Mouse (Mus musculus) forebrain, embryonic 10.5 days (tissue): ENCODE measurements around the gene Imp3. TPM values are rescaled to one million over a fixed set of nuclear protein-coding genes. Genes with fewer than 3 reads are reported as not detected.

Experiments
- DNase-seq: peaks from one replicate; pipeline ENCODE4 v3.0.0-alpha.2; 2017; ENCODE audit warnings: low spot score; ENCODE audit errors: extremely low spot score
- H3K27ac ChIP-seq: fragments of 300-500 bp; sonication (generic); 2 replicates; pipeline ENCODE4 v1.5.1; 2016; ENCODE audit warnings: mild to moderate bottlenecking
- H3K27me3 ChIP-seq: fragments of 300-500 bp; sonication (generic); 2 replicates; pipeline ENCODE4 v1.6.1; 2016; ENCODE audit warnings: mild to moderate bottlenecking; ENCODE audit not compliant: poor library complexity, severe bottlenecking
- H3K36me3 ChIP-seq: fragments of 300-500 bp; sonication (generic); replicated peaks from 2 replicates; pipeline ENCODE4 v1.6.1; 2016; ENCODE audit warnings: mild to moderate bottlenecking, moderate library complexity
- H3K4me1 ChIP-seq: fragments of 300-500 bp; sonication (generic); 2 replicates; pipeline ENCODE4 v1.6.1; 2016
- H3K4me3 ChIP-seq: fragments of 300-500 bp; sonication (generic); 2 replicates; pipeline ENCODE4 v1.5.1; 2016; ENCODE audit warnings: mild to moderate bottlenecking, moderate library complexity
- H3K9me3 ChIP-seq: fragments of 300-500 bp; sonication (generic); 2 replicates; pipeline ENCODE4 v1.6.1; 2016; ENCODE audit warnings: mild to moderate bottlenecking, moderate library complexity
- WGBS: fragments of 180-500 bp; shearing (Covaris S2); methylation state at CpG from one replicate; pipeline ENCODE4 v1.1.7; 2016; 5-methylcytosine and 5-hydroxymethylcytosine counted together
- polyA plus RNA-seq: library from polyadenylated mRNA; unstranded; fragments of >200 nt; fragmentation: Nextera tagmentation; extraction: Ambion mirVana; gene quantifications from 2 replicates; pipeline ENCODE4 v1.2.1, GENCODE M21; 2016

The Imp3 gene
- polyA plus RNA-seq, 1 experiment from 2014 or later, result 72.1 TPM

DNA sequence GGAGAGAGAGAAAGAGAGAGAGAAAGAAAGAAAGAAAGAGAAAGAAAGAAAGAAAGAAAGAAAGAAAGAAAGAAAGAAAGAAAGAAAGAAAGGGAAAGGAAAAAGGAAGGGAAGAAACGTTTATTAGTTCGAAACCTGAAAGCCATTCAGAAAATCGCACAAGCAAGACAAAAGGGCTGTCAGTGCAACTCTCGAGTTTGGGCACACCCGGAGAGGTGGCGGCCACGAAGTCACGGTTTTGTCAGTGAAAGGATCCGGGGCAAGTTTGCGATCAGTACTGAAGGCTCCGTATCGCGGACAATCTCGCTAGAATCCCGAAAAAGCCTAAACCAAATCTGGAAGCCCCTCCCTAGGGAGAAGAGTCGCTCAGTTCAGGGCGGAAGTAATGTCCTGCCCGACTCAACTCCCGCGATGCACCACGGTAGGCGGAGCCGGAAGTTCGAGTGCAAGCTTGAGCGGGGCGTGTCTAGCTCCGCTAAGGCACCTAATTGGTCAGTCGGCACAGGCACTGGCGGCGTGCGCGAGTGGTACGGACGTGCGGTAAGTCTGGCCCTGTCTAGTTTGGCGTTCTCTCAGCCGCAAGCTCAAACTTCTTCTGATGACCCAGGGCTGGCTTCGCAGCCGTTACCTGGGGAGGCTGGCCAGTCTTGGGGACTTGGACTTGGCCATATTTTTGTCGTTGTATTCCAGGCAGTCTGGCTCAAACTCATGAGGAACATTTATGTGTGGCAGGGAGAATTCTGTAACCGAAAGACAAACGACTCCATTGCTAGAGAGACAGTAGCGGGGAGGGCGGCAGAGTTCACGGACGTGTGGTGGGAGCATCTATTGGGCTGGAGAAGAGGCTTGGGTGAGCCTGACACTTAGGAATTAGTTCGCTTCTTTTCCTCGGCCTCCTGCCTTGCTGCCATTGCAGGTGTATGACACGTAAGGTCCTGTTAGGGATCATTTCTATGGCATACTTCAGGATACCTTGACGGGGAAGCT is 13.4 kb downstream of the Imp3 start, which contains the start of gene Snupn:
TSS of gene Snupn (plus strand) at position 465 of the 987 bp plus-strand sequence.
- no peaks in the 10 kb centered on the region for H3K27me3 ChIP-seq
- DNase-seq, result peak; percentile 96
- H3K4me3 ChIP-seq, result peak within 1 kb of the TSS; percentile 71
- WGBS, result under 1% methylated on average over 50 of the region's 50 CpGs
- peaks cover 16% of the 10 kb centered on the region for H3K4me1 ChIP-seq
- no peaks in the 10 kb centered on the region for H3K9me3 ChIP-seq
- peaks cover 3% of the 10 kb centered on the region; the same call in 1 of the 2 replicates for H3K36me3 ChIP-seq
- peak within 1 kb of the TSS; percentile 92 for H3K27ac ChIP-seq

DNA sequence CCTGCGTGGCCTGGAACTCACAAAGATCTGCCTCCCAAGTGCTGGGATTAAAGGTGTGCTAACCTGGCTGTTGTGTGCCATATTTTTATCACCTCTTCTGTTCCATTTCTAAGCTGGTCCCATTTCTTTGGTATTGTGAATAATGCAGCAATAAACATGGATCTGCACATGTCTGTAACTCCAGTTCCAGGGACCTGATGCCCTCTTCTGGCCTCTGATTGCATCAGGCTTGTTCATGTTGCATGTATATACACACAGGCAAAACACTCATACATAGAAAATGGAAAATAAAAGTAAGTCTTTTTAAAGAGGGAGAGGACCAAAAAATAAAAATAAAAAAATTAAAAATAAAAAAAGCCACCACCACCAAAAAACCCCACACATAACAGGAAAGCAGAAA is 16.3 kb downstream of the Imp3 start:
- WGBS, result 92% methylated on average over 1 of the region's 1 CpGs

GRCm38 (mm10) chr9:56956966-56957675 is 19.8 kb downstream of the Imp3 start:
- H3K9me3 ChIP-seq, result peaks cover 5% of the 10 kb centered on the region
- H3K4me3 ChIP-seq, result no peak overlapping the region
- 90% methylated on average over 7 of the region's 7 CpGs for WGBS
- H3K27me3 ChIP-seq, result no peaks in the 10 kb centered on the region
- no peak for DNase-seq
- no peak overlapping the region for H3K27ac ChIP-seq
- H3K36me3 ChIP-seq, result peaks cover 40% of the 10 kb centered on the region
- no peaks in the 10 kb centered on the region for H3K4me1 ChIP-seq

More for the DNA sequence above, 16.3 kb downstream of the Imp3 start:
- H3K4me1 ChIP-seq, result peaks cover 16% of the 10 kb centered on the region
- peaks cover 19% of the 10 kb centered on the region for H3K36me3 ChIP-seq
- no peaks in the 10 kb centered on the region for H3K9me3 ChIP-seq
- no peak overlapping the region for H3K27ac ChIP-seq
- DNase-seq, result no peak
- no peak overlapping the region for H3K4me3 ChIP-seq
- no peaks in the 10 kb centered on the region for H3K27me3 ChIP-seq

DNA sequence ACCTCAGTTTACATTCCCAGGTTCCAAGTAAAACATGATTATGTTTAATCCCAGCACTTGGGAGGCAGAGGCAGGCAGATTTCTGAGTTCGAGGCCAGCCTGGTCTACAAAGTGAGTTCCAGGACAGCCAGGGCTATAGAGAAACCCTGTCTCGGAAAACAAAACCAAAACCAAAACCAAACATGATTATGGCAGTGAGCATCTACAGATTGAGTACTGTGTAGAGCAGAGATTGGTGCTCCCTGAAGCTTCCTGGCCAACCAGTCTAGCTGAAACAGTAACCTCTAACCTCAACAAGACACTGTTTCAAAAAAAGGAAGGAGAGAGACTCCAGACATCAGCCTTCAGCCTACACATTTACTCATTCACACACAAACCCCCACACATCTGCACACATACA is 21.4 kb downstream of the Imp3 start:
- no peaks in the 10 kb centered on the region for H3K27me3 ChIP-seq
- 97% methylated on average over 2 of the region's 2 CpGs for WGBS

GRCm38 (mm10) chr9:56961591-56961990 is 24.3 kb downstream of the Imp3 start:
- H3K27me3 ChIP-seq, result no peaks in the 10 kb centered on the region
- no peaks in the 10 kb centered on the region for H3K4me1 ChIP-seq
- 94% methylated on average over 3 of the region's 3 CpGs for WGBS
- H3K9me3 ChIP-seq, result peaks cover 5% of the 10 kb centered on the region
- H3K36me3 ChIP-seq, result peaks cover 65% of the 10 kb centered on the region
- no peak for DNase-seq
- H3K27ac ChIP-seq, result no peak overlapping the region
- no peak overlapping the region for H3K4me3 ChIP-seq

More for the DNA sequence above, 21.4 kb downstream of the Imp3 start:
- Histone ChIP-seq H3K27ac (no peak overlapping the region), H3K4me1 (no peaks in the 10 kb centered on the region), H3K9me3 (peaks cover 5% of the 10 kb centered on the region), H3K4me3 (no peak overlapping the region), H3K36me3 (peaks cover 56% of the 10 kb centered on the region)
- no peak for DNase-seq

DNA sequence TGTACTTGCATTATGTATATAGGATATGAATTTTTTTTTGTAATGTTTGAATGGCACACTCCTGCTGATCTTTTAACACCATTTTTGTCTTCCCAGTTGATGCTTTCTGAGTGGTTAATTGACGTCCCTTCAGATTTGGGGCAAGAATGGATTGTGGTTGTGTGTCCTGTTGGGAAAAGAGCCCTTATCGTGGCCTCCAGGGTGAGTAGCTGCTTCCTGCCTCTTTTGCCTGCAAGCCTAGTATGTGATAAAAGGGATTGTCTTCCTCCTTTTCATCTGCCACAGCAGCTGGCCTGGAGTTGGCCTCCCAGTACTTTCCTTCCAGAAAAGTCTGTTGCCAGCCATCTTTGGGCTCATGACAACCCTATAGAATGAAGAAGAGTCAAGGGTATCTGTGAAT is 32.9 kb downstream of the Imp3 start:
- Histone ChIP-seq H3K36me3 (peaks cover 42% of the 10 kb centered on the region), H3K4me3 (no peak overlapping the region), H3K27ac (no peak overlapping the region), H3K4me1 (peaks cover 7% of the 10 kb centered on the region; the same call in 1 of the 2 replicates), H3K9me3 (no peaks in the 10 kb centered on the region), H3K27me3 (no peaks in the 10 kb centered on the region)
- no peak for DNase-seq
- WGBS, result 81% methylated on average over 2 of the region's 2 CpGs

GRCm38 (mm10) chr9:56973960-56974524 is 36.8 kb downstream of the Imp3 start:
- no peak overlapping the region for H3K27ac ChIP-seq
- no peak overlapping the region for H3K4me3 ChIP-seq
- WGBS, result 94% methylated on average over 8 of the region's 8 CpGs
- H3K36me3 ChIP-seq, result peaks cover 24% of the 10 kb centered on the region
- no peaks in the 10 kb centered on the region for H3K27me3 ChIP-seq
- no peak for DNase-seq
- no peaks in the 10 kb centered on the region for H3K9me3 ChIP-seq
- H3K4me1 ChIP-seq, result no peaks in the 10 kb centered on the region

GRCm38 (mm10) chr9:56975199-56975598 is 37.9 kb downstream of the Imp3 start:
- Histone ChIP-seq H3K4me1 (no peaks in the 10 kb centered on the region), H3K27ac (no peak overlapping the region), H3K4me3 (no peak overlapping the region), H3K36me3 (peaks cover 31% of the 10 kb centered on the region), H3K27me3 (no peaks in the 10 kb centered on the region), H3K9me3 (no peaks in the 10 kb centered on the region)
- 89% methylated on average over 3 of the region's 3 CpGs for WGBS
- no peak for DNase-seq

DNA sequence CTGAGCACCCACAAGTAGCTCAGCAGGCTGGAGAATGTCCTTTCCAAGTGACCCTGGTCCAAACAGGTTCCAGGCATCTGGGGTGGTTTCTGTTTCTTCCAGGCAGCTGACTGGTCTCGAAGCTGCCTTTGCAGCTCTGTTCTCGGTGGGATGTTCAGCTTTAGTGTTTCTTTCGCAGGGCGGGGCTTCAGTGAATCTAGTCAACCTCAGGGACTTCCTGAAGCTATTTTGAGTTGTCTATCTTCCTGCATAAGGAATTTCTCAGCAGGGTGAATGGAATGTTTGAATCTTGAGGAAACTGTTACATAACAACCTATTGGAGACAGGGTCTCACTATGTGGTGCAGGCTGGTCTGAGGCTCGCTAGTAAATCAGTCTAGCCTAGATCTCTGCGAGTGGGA is 42.9 kb downstream of the Imp3 start:
- 92% methylated on average over 6 of the region's 6 CpGs for WGBS
- DNase-seq, result no peak

DNA sequence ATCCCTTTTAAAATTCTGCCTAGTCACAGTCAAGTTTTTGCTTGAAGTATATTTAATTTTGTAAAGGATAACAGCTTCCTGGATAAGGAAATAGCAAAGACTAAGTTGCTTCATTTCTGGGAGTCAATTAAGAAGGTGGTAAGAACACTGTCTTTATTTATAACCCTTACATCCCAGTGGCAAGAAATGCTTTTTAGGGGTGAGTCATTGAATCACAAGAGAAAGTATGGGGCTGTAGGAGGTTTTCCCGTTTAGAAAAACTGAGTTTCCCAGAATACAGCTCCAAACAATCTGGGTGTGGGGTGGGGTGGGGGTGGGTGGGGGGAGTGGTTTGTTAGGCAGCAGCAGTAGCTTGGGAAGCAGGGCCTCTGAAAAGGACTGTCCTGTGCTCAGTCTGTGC is 44.2 kb downstream of the Imp3 start:
- H3K4me1 ChIP-seq, result no peaks in the 10 kb centered on the region
- H3K4me3 ChIP-seq, result no peak overlapping the region
- 100% methylated on average over 1 of the region's 1 CpGs for WGBS
- peaks cover 35% of the 10 kb centered on the region for H3K36me3 ChIP-seq
- H3K9me3 ChIP-seq, result no peaks in the 10 kb centered on the region
- no peaks in the 10 kb centered on the region for H3K27me3 ChIP-seq
- DNase-seq, result no peak
- no peak overlapping the region for H3K27ac ChIP-seq

More for the DNA sequence above, 42.9 kb downstream of the Imp3 start:
- Histone ChIP-seq H3K4me3 (no peak overlapping the region), H3K36me3 (peaks cover 35% of the 10 kb centered on the region), H3K9me3 (no peaks in the 10 kb centered on the region), H3K27ac (no peak overlapping the region), H3K4me1 (no peaks in the 10 kb centered on the region), H3K27me3 (no peaks in the 10 kb centered on the region)
